Mouse (Mus musculus): ENCODE measurements around the gene Tbl1xr1. TPM values are rescaled to one million over a fixed set of nuclear protein-coding genes. Genes with fewer than 3 reads are reported as not detected.

The Tbl1xr1 gene
- 19.1 and 29.0 TPM in 2 replicates for polyA plus RNA-seq (2015; fragmentation: Nextera tagmentation; extraction: Ambion mirVana)

DNA sequence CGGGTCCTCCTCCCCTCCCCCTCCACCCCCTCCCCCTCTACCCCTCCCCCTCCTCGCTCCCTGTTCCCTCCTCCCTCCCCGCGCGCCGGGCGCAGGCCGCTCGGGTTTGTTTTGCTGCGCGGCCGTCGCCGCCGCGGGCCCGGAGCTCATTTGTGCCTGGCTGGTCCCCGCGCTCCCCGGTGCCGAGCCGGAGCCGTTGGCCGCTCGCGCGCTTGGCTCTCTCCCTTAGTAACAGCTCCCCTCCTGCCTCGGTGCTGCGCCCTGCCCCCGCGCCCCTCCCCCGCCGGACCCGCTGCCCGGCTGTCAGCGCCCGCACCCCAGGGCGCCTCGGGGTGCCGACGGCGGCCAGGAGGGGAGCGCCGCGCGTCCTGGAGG is at the start of gene Tbl1xr1:
Gene Tbl1xr1, plus strand, starts transcription at position 92 of the 375 bp plus-strand sequence.
- peak; percentile 89 for ATAC-seq (ENCODE audit: borderline replicate concordance, extremely low read depth, low FRiP score, low TSS enrichment)
- Histone ChIP-seq H3K27me3 (no peaks in the 10 kb centered on the region), H3K9me3 (no peaks in the 10 kb centered on the region), H3K4me1 (peaks cover 37% of the 10 kb centered on the region), H3K4me3 (peak within 1 kb of the TSS; percentile 98), H3K36me3 (0 out of 2 replicates have a peak, but pooled peaks cover 4% of the 10 kb centered on the region), H3K4me2 (peak within 1 kb of the TSS; percentile 82), H3K9ac (peak within 1 kb of the TSS; percentile 95), H3K27ac (peak within 1 kb of the TSS; percentile 99)
- 2% methylated on average over 29 of the region's 46 CpGs for WGBS

GRCm38 (mm10) chr3:22038004-22038403 is 38.4 kb upstream of the Tbl1xr1 start:
- WGBS: 41% methylated on average over 4 of the region's 4 CpGs

GRCm38 (mm10) chr3:22039036-22039795 is 37.2 kb upstream of the Tbl1xr1 start:
- H3K27me3 ChIP-seq: no peaks in the 10 kb centered on the region
- 88% methylated on average over 8 of the region's 8 CpGs for WGBS
- no peaks in the 10 kb centered on the region for H3K9me3 ChIP-seq
- no peaks in the 10 kb centered on the region for H3K4me1 ChIP-seq
- H3K36me3 ChIP-seq: no peaks in the 10 kb centered on the region
- H3K27ac ChIP-seq: no peak overlapping the region
- H3K4me2 ChIP-seq: no peak overlapping the region
- ATAC-seq (ENCODE audit: borderline replicate concordance, extremely low read depth, low FRiP score, low TSS enrichment): no peak
- H3K9ac ChIP-seq: no peak overlapping the region
- H3K4me3 ChIP-seq: no peak overlapping the region

More at GRCm38 (mm10) chr3:22038004-22038403, 38.4 kb upstream of the Tbl1xr1 start:
- no peak overlapping the region for H3K4me3 ChIP-seq
- no peaks in the 10 kb centered on the region for H3K27me3 ChIP-seq
- no peak overlapping the region for H3K4me2 ChIP-seq
- no peak for ATAC-seq (ENCODE audit: borderline replicate concordance, extremely low read depth, low FRiP score, low TSS enrichment)
- H3K4me1 ChIP-seq: no peaks in the 10 kb centered on the region
- no peaks in the 10 kb centered on the region for H3K36me3 ChIP-seq
- H3K27ac ChIP-seq: no peak overlapping the region
- no peak overlapping the region for H3K9ac ChIP-seq
- H3K9me3 ChIP-seq: no peaks in the 10 kb centered on the region

DNA sequence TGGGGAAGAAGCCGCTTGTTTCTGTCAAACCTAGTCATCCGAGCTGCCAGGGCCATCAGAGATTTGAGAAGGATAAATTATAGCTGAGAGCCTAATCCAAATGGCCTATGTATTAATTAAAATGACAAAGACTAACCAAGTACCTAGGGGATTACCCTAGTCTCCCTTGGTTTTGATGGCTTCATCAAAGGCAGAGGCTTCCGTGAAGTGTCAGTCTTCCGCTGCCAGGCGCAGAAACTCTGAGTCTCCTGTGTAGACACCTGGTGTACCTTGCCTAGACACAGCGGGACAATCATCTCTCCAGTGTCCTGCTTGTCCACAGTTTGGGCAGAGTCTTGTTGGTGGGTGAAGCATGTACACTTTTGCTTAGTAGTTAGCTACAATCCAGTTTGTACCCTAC is 35.8 kb upstream of the Tbl1xr1 start:
- no peak overlapping the region for H3K4me3 ChIP-seq
- H3K9me3 ChIP-seq: no peaks in the 10 kb centered on the region
- no peak for ATAC-seq (ENCODE audit: borderline replicate concordance, extremely low read depth, low FRiP score, low TSS enrichment)
- no peaks in the 10 kb centered on the region for H3K4me1 ChIP-seq
- no peak overlapping the region for H3K27ac ChIP-seq
- no peak overlapping the region for H3K9ac ChIP-seq
- no peaks in the 10 kb centered on the region for H3K36me3 ChIP-seq
- H3K27me3 ChIP-seq: no peaks in the 10 kb centered on the region
- no peak overlapping the region for H3K4me2 ChIP-seq
- WGBS: 87% methylated on average over 6 of the region's 6 CpGs

DNA sequence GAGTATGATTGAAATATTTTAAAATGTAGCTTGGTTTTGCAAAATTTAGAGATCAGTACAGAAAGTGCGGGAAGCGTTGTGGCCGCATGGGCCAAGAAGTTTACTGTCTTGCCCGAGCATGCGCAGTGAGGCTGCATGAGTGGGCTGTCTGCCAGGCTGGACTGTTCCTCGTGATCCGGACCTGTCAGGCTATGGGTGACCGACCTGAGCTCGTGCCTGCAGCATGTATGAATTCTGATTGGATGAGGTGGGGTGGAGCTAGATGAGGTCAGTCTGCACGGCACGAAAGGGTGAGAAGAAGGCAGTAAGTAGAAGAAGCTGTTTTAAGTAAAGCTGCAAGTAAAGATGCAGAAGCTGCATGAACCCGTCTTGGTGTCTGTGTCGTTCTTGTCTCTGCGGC is 29.2 kb upstream of the Tbl1xr1 start:
- H3K27me3 ChIP-seq: no peaks in the 10 kb centered on the region
- no peak overlapping the region for H3K4me2 ChIP-seq
- H3K9ac ChIP-seq: no peak overlapping the region
- H3K9me3 ChIP-seq: no peaks in the 10 kb centered on the region
- H3K4me3 ChIP-seq: no peak overlapping the region
- H3K36me3 ChIP-seq: no peaks in the 10 kb centered on the region
- WGBS: 79% methylated on average over 14 of the region's 14 CpGs
- no peak for ATAC-seq (ENCODE audit: borderline replicate concordance, extremely low read depth, low FRiP score, low TSS enrichment)
- no peak overlapping the region for H3K27ac ChIP-seq
- no peaks in the 10 kb centered on the region for H3K4me1 ChIP-seq

DNA sequence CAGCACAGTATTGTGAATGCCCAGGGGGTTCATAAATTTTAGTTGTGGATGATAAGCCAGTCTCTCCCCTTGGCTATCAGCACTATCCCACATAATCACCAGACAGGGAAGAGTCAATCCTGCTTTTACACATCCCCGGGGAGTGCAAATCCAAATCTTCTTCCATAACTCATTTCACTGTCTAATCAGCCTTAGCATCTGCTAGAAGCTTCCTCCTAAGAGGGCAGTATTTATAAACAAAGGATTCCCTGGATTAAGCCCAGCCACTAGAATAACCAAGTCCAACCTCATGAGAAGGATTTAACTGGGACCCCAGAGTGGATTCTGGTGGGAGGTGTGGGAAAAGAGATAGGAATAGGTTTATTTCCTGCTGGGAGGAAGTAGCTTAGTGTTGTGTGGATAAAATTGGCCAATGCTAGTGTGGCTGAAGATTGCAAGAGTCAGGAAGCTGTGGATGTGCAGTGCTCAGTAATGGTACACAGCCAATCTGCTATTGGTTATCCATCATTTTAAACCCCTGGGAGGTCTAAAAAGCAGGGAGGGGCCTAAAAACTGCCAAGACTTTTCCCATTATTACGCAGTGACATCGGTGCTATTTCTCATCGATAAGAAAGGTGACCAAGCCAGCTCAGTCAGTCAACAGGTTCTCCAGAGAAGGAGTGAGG is 19.7 kb upstream of the Tbl1xr1 start:
- no peak; the same call in 1 of the 2 replicates for ATAC-seq (ENCODE audit: borderline replicate concordance, extremely low read depth, low FRiP score, low TSS enrichment)
- WGBS: 64% methylated on average over 4 of the region's 4 CpGs
- Histone ChIP-seq H3K36me3 (no peaks in the 10 kb centered on the region), H3K27ac (no peak overlapping the region), H3K4me2 (no peak overlapping the region), H3K4me1 (no peaks in the 10 kb centered on the region), H3K9ac (no peak overlapping the region), H3K4me3 (no peak overlapping the region), H3K27me3 (no peaks in the 10 kb centered on the region), H3K9me3 (0 out of 2 replicates have a peak, but pooled peaks cover 4% of the 10 kb centered on the region)

DNA sequence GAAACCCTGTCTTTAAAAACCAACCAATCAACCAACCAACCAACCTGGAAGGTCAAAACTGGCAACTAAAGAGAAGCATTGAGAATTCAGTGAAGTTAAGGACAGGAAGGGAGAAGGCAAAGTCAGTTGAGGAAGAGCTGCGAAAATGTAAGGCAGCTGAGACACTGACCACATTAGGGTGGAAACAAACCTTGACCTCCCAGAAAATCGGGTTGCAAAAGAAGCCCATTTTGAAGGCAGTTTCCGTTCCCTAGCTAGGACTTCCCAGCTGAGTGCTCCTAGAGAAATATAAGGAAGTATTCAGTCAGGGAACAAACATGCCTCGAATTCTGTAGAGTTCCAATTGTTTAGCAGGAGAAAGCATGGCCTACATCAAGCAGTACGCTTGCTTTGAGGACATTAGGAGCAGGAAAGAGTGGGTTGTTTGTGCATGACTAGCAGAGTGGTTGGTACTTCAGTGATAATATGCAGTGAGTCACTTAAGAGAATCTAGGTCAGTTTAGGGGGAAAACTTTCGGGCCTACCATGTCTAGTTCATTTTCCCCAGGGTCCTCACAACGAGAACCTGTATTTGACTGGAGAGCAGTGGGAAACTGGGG is 18.1 kb upstream of the Tbl1xr1 start:
- 75% methylated on average over 7 of the region's 7 CpGs for WGBS
- H3K4me3 ChIP-seq: no peak overlapping the region

GRCm38 (mm10) chr3:22061163-22061562 is 15.3 kb upstream of the Tbl1xr1 start:
- Histone ChIP-seq H3K36me3 (no peaks in the 10 kb centered on the region), H3K4me3 (no peak overlapping the region), H3K9ac (no peak overlapping the region), H3K27me3 (no peaks in the 10 kb centered on the region), H3K9me3 (no peaks in the 10 kb centered on the region), H3K4me2 (no peak overlapping the region), H3K27ac (no peak overlapping the region), H3K4me1 (no peaks in the 10 kb centered on the region)
- WGBS: 79% methylated on average over 4 of the region's 4 CpGs
- ATAC-seq (ENCODE audit: borderline replicate concordance, extremely low read depth, low FRiP score, low TSS enrichment): no peak

More for the DNA sequence above, 18.1 kb upstream of the Tbl1xr1 start:
- Histone ChIP-seq H3K9ac (no peak overlapping the region), H3K4me1 (no peaks in the 10 kb centered on the region), H3K36me3 (no peaks in the 10 kb centered on the region), H3K27ac (no peak overlapping the region), H3K4me2 (no peak overlapping the region), H3K9me3 (0 out of 2 replicates have a peak, but pooled peaks cover 4% of the 10 kb centered on the region), H3K27me3 (no peaks in the 10 kb centered on the region)
- no peak for ATAC-seq (ENCODE audit: borderline replicate concordance, extremely low read depth, low FRiP score, low TSS enrichment)

GRCm38 (mm10) chr3:22068621-22069020 is 7.8 kb upstream of the Tbl1xr1 start:
- no peak overlapping the region for H3K9ac ChIP-seq
- no peak for ATAC-seq (ENCODE audit: borderline replicate concordance, extremely low read depth, low FRiP score, low TSS enrichment)
- H3K27me3 ChIP-seq: no peaks in the 10 kb centered on the region
- H3K36me3 ChIP-seq: no peaks in the 10 kb centered on the region
- no peak overlapping the region for H3K27ac ChIP-seq
- H3K4me2 ChIP-seq: no peak overlapping the region
- no peak overlapping the region for H3K4me3 ChIP-seq
- H3K9me3 ChIP-seq: no peaks in the 10 kb centered on the region
- peaks cover 3% of the 10 kb centered on the region; the same call in 1 of the 2 replicates for H3K4me1 ChIP-seq
- 73% methylated on average over 5 of the region's 5 CpGs for WGBS

DNA sequence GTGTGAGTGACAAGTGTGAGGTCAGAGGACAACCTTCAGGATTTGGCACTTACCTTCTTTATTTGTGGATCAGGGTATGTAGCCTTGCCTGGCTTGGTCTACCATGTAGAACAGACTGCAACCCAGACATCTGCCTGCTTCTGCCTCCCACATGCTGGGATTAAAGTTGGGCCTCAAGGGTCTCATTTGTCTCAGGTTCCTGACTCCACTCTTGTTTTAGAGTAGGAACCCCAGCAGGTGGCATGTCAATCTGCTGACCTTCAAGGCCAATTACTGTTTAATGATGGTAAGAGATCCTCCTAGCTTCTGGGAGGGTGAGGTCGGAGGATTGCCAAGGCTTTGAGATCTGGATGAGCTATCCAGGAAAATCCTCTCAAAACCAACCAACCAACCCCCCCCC is 2.5 kb upstream of the Tbl1xr1 start:
- no peaks in the 10 kb centered on the region for H3K36me3 ChIP-seq
- H3K4me2 ChIP-seq: no peak overlapping the region
- WGBS: 100% methylated on average over 1 of the region's 1 CpGs
- no peak for ATAC-seq (ENCODE audit: borderline replicate concordance, extremely low read depth, low FRiP score, low TSS enrichment)
- no peaks in the 10 kb centered on the region for H3K27me3 ChIP-seq
- no peak overlapping the region for H3K4me3 ChIP-seq
- no peaks in the 10 kb centered on the region for H3K9me3 ChIP-seq
- H3K4me1 ChIP-seq: peaks cover 22% of the 10 kb centered on the region
- no peak overlapping the region for H3K27ac ChIP-seq
- no peak overlapping the region for H3K9ac ChIP-seq

GRCm38 (mm10) chr3:22074591-22075294 is 1.7 kb upstream of the Tbl1xr1 start:
- Histone ChIP-seq H3K9ac (no peak overlapping the region; the same call in 1 of the 2 replicates), H3K27ac (peak overlapping the region; percentile 99)
- 17% methylated on average over 11 of the region's 11 CpGs for WGBS

More at GRCm38 (mm10) chr3:22074591-22075294, 1.7 kb upstream of the Tbl1xr1 start:
- peaks cover 30% of the 10 kb centered on the region for H3K4me1 ChIP-seq
- H3K4me2 ChIP-seq: peak overlapping the region; percentile 82
- no peaks in the 10 kb centered on the region for H3K27me3 ChIP-seq
- peak overlapping the region; percentile 98 for H3K4me3 ChIP-seq
- 0 out of 2 replicates have a peak, but pooled peaks cover 4% of the 10 kb centered on the region for H3K36me3 ChIP-seq
- ATAC-seq (ENCODE audit: borderline replicate concordance, extremely low read depth, low FRiP score, low TSS enrichment): no peak
- H3K9me3 ChIP-seq: no peaks in the 10 kb centered on the region
